Mouse (Mus musculus): Measurements from ENCODE around the gene Tbxa2r. TPM values are rescaled to one million over a fixed set of nuclear protein-coding genes. Genes with fewer than 3 reads are reported as not detected.

Tbxa2r gene
- total RNA-seq, 2 experiments from 2014 or later: not detected

DNA sequence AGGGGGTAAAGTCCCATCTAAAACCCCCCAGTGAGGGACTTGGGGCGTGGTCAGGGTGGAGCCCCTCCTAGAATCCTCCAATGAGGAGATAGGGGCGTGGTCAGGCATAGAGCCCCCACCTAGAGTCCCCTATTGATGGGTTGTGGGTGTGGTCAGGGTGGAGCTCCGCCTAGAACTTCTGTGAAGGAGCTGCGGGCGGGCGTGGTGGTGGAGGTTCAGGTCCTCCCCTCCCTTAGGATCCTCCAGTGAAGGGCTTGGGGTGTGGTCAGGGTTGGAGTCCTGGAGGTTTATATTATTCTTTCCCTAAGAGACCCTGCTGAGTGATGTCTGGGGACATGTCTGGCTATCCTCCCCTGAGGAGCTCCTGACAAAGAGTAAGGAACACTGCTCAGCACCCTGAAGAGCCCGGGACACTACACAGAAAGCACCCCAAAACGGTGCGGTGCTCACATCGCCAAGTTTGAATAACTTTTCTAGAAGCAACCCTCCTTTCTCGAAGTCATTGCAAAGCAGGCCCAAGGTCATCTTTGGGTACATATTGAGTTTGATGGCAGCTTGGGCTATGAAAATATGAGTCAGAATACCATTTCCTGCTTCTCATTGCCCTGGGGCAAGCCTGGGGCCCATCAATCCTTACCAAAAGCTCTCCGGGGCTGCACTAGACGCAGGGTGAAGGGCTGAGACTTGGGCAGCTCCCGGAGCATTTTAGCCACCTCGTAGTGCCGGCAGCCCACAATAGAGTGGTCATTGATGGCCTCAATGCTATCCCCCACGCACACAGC, 12.2 kb downstream of the Tbxa2r start:
- ATAC-seq (replicated peaks; ENCODE audit: poor library complexity, severe bottlenecking): no peak

DNA sequence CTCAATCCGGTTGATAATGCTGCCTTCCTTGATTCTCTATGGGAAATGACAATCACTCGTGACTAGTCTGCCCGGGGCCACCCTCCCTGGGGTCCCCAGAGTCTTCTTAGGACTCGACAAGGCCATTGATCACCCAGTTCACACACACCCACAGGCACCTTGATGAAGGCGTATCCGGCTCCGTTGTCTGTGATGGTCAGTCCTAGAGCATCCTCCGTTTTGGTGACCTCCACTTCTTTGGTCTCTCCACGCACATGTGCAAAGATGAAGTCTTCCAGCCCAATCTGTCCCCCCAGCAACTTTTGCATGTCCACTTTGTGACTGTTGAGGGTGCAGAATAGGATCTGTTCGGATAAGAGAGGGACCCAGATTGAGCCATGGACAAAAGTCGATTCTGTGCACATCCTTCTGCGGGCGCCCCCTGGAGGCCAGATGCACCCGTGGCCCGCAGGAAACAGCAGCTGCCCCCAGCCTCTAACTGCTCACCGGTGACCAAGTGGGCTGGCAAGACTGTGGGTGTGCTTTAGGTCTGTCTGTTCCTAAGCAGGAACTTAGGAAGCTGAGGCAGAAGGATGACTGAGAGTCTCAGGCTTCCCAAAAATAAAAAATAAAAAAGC, 12.9 kb downstream of the Tbxa2r start:
- peak; percentile 49; the same call in 1 of the 2 replicates for ATAC-seq (replicated peaks; ENCODE audit: poor library complexity, severe bottlenecking)

DNA sequence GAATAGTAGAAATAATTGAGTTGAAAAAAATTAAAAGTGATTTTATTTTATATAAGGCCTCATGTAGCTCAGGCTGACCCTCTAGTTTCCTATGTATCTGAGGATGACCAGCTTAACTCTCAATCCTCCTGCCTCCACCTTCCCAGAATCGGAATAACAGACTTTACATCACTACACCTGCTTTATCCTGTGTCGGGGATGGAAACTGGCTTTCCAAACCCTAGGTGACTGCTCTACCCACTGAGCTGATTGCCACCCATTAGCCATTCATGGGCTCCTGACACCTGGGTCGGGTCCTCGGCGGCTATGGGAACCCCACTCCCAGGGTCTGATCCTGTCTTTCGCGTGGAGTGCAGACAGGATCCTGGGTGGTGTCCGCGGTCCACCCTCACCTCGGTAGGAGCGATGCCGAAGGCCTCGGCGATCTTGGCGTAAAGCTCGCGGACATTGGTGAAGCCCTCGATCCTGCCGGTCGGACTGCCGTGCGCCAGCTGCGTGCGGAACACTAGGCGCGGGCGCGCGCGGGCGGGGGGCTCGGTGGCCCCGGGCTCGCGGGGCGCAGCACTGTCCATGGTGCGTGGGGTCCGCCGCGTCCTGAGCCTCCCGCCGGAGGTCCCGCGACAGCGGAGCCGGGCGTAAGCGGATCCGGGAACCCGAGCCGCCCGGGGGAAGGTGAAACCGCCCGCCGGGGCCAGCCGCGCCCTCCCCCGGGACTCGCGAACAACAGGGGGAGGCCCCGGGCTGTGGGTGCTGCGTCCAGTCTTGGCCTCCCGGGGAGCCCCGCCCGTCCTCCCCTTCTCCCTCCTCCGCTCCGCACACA, 14.4 kb downstream of the Tbxa2r start, which contains the start of gene Gipc3:
Gene Gipc3 (minus strand): TSS at position 581 of the 820 bp plus-strand sequence.
- ATAC-seq (replicated peaks; ENCODE audit: poor library complexity, severe bottlenecking): peak; percentile 13; the same call in 1 of the 2 replicates

DNA sequence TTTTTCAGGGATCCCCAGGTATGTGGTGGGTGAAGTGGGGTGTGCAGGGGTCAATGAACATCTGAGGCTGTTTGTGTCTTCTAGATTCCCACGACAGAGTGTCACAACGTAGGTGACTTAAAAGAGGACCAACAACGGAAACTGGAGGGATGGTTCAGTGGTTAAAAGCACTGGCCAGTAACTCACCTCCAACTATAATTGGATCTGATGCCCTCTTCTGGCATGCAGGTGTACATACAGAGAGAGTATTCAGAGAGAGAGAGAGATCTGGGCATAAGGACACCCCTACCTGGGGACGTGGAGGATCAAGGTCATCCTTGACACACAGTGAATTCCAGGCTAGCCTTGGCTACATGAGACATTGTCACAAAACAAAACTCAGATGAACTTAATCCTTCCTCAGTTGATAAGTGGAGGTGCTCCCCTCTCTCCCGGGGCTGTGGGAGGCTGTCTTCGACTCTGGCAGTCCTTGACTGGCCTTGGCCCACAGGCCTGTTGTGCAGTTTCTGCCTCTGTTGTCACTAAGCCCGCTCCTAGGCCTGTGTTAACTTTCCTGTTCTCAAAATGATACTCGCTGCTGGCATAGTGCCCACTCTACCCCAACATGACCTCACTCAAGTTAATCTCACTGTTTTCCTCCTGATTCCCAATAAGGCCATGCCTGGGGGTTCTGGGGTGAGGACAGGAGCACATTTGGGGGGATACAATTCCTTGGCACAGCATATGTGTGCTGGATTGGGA, 16.1 kb downstream of the Tbxa2r start:
- no peak for ATAC-seq (replicated peaks; ENCODE audit: poor library complexity, severe bottlenecking)

DNA sequence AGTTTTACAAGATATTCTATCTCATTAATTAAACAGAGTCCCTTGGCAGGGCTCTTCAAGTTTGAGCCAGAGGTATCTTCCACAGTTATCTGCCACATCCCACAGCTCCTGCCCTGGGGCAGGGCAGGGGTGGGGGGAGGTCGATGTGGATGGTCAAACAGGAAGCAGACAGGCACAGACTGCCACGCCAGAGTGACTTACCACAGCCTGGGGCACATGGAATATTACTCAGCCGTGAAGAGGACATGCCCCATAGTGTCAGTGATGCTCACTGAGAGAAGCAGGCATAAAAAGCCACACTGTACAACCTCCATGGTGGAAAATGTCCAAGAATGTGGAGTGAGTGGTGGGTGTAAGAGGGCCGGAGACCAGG, 16.6 kb downstream of the Tbxa2r start:
- ATAC-seq (replicated peaks; ENCODE audit: poor library complexity, severe bottlenecking): no peak

DNA sequence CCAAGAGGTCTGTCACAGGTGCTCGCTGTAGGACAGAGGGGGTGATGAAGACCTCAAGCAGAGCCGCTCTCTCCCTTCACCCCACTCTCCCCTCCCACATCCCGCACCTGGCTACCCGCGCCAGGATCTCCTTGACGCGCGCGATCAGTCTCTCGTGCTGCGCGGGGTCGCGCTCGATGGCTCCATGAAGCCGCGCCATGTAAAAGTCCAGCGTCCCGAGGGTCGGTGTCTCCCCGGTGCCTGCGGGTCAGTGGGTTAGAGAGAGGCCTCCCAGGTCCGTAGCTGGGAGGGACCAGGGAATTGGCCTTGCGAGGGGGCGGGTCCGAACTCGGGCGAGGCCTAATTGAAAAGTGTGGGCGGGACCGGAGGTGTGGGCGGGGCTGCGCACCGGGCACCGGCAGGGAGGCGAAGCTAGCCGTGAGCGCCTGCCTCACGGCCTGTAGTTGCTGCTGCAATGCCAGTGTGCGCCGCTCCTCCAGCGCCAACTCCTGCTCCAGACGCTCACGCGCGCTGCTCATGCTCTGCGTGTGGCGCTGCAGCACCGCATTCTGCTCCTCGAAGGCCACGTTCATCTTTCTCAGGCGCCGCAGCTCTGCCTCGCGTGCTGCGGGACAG, 18.0 kb downstream of the Tbxa2r start:
- ATAC-seq (replicated peaks; ENCODE audit: poor library complexity, severe bottlenecking): peak; percentile 53

DNA sequence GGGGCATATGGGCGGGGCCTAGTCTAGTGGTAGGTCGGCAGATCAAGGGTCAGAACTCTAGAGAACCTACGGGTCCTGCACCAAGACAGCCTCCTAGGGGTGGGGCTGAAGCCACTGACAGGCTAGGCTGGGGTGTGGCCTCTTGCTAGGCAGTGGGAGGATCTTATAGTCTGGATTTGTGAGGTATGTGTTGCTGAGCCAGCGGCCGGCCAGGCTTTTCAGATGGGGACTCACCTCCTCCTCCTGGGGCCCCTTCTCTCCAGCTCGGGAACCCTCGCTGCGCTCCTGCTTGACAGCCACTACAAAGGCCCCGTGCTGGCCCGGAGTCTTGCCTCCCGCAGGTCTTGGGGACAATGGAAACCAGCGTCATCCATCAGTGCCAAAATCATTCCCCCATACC, 20.6 kb downstream of the Tbxa2r start:
- ATAC-seq (replicated peaks; ENCODE audit: poor library complexity, severe bottlenecking): peak; percentile 22

DNA sequence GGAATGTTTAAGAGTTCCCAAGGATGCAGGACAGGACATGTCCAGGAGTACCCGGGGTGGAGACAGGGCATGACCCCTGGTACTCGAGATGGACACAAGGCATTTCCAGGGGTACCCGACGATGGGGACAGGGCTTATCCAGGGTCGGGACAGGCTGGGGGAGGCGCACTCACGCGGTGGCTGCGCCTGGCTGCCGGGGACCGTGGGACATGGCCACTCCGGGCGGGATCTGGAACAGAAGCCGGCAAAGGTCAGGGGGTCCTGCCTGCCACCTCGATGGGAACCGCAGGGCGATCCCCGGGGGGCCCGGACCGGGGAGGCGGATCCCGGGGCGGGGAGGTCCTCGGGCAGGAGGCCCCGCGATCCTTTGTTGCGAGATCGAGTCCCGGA, 21.4 kb downstream of the Tbxa2r start:
- no peak for ATAC-seq (replicated peaks; ENCODE audit: poor library complexity, severe bottlenecking)

DNA sequence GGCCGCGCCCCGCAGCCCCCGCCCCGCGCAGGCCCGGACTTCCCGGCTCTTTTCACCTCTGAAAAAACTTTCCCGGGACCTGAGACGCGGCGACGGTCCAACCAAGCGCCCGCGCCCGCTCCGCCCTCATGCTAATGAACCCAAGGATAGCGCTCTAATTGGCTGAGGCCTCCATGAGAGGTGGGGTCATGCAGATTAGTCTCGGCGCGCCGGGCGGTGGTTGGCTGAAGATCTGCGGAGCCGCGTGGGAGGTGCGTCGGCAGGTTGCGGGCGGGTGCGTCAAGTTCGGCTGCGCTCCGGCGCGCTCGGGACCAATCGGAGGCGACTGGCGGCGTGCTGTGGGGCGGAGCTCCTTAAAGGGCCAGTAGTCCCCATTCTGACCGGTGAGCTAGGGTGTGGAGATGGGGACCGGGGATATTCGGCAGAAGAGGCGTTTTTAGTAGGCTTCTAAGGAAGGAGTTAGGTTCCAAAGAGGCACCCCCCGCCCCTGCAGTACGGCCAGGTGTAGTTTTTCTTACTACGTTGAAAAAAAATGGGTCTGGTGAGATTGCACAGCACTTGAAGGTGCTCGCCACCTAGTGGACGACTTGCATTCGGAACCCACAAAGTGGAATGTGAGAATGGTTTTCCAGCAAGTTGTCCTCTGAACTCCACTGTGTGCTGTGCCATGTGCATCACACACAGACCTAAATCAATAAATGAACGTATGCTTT, 22.0 kb downstream of the Tbxa2r start, which contains the start of gene Hmg20b:
Gene Hmg20b (minus strand): TSS at position 130 of the 713 bp plus-strand sequence.
- ATAC-seq (replicated peaks; ENCODE audit: poor library complexity, severe bottlenecking): peak; percentile 83

DNA sequence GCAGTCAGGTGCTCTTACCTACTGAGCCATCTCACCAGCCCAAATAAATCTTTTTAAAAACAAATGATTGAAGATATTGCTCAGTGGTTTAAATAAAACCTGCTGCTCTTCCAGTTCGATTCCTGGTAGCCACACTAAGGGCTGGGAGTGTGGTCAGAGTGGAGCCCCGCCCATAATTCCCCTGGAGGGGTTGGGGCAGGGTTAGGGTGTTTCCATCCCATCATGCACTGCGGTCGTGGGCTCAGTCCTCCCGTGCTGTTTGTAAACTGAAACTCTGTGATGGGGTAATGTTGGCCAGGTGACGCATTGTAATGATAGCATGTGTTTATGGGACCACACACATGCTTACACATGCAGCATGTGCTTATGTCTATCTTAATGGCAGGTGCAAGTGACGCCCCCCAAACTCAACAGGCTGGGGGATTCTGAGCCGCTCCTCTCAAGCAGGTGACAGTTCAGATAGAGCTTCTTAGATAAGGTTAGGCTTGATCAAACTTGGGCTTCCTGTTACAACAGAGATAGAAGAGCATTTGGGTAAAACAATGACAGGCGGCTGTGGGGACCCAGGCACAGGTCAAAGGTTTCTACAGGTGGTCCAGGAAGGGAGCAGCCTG, 23.3 kb downstream of the Tbxa2r start:
- peak; percentile 25 for ATAC-seq (replicated peaks; ENCODE audit: poor library complexity, severe bottlenecking)

DNA sequence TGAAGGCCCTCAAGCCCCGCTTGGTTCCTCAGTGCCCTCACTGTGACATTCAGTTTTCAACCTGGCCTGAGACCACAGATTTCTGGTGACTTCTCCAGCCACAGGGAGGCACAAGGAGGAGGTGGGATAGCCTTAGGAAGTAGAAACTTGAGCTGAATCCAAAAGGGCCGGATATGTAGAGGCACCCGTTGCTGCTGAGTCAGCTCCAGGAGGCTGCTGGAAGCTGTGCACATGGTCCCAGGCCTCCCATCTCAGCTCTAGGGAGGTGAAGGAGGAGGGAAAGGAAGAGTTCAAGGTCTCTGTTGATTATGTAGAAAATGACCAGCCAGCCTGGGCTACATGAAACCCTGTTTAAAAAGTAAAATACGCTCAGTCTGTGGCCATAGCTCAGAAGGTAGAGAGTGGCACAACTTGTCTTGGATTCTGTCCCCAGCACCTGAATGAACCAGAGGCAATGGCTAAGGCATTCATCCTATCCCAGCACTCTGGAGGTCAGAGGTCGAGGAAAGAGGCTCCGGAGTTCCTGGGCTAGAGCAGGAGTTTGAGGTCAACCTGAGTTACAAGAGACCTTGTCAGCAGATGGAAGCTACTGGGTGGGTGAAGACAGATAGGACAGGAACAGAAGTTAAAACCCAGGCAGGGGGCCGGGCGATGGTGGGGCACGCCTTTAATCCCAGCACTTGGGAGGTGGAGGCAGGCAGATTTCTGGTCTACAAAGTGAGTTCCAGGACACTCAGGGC, 26.4 kb downstream of the Tbxa2r start:
- no peak for ATAC-seq (replicated peaks; ENCODE audit: poor library complexity, severe bottlenecking)

DNA sequence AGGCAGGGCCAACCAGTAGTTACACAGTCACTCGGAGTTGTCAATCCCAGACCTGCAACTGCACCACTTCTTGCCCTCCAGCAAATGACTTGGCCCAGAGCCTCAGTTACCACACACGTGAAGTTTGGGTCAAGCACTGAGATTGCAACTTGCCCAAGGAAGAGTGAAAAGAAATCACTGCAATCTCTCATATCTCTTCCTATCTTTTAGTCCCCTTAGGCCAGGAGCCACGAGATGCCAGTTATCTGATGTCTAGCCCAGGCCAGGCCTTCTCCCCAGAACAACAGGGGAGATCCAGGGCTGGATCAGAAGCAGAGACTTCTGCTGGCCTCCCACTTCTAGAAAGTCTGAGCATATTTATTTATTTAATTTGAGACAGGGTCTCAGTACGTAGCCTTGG, 27.0 kb downstream of the Tbxa2r start:
- no peak for ATAC-seq (replicated peaks; ENCODE audit: poor library complexity, severe bottlenecking)

DNA sequence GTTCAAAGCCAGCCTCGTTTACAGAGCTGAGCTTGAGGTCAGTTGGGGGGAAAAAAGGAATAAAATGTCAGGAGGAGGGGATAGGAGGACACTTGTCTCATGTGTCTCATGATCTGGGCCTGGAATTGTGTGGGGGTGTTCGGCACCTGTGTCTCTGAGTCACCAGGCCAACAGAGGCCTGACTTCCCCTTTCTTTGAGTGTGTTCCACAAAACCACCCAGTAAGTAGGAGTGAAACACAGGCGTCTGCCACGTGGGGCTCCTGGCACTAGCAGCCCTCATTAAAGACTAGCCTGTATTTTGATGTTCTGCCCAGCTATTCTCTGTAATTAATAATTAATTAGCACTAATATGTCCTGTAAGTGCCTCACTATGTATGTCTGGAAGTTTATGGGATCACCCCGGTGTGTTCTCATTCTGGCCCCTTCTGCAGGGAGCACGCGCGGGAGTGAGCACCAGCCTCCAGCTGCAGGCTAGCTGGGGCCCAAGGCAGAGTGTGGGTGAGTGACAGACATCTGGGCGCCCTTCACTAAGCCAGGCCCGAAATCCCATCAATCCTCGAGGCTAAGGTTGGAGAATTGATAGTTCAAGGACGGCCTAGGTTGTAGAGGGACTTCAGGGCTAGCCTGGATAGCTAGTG, 27.9 kb downstream of the Tbxa2r start:
- ATAC-seq (replicated peaks; ENCODE audit: poor library complexity, severe bottlenecking): peak; percentile 52

DNA sequence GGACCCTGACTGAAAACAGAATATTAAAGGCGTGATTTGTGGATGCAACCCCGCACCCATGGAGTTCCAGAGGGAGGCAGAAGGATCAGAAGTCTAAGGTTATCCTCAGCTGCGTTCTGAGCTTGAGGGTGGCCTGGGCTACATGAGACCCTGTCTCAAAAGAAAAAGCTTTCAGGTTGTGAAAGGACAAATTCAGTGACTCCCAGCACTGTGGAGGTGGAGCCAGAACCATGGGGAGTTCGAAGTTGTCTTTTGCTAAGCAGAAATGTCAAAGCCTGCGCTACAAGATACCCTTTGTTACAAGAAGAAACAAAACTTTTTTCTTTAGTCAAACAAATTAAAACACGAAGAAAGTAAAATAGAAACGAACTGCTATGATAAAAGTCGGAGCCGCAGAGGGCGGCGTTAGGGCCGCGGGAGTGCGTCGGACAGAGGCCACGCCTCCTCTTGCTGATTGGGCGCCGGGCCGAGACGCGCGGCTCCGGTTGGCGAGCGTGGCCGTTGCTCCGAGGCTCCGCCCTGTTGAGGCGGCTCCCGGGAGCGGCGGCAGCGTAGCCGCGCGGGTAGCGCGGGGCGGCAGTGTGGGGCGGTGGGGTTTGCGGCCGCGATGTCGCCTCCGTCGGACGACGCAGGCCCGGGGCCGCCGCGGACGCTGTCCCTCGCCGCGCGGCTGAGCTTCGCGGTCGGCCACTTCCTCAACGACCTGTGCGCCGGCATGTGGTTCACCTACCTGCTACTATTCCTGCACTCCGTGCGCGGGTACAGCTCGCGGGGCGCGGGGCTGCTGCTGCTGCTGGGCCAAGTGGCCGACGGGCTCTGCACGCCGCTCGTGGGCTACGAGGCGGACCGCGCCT, 28.7 kb downstream of the Tbxa2r start, which contains the start of gene Mfsd12:
Gene Mfsd12 (plus strand): TSS at position 501 of the 854 bp plus-strand sequence.
- peak; percentile 61 for ATAC-seq (replicated peaks; ENCODE audit: poor library complexity, severe bottlenecking)

DNA sequence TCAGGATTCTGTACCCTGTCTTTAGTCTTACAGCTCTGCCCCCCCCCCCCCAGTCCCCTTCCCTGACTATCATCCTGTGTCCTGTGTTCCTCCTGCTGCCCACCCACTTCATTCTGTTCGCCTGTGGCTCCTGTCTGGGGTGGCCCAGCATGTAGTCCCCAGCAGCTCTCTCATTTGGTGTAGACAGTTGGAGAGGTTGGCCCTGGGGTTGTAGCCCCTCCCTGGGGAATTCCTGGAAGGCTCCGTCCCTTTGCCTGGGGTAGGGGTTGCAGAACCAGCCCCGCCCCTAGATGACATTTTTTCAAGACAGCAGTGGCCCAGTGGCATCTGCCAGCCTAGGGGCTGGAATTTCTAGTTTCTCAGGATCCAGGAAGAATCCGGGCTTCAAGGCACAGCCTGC, 29.7 kb downstream of the Tbxa2r start:
- ATAC-seq (replicated peaks; ENCODE audit: poor library complexity, severe bottlenecking): no peak

DNA sequence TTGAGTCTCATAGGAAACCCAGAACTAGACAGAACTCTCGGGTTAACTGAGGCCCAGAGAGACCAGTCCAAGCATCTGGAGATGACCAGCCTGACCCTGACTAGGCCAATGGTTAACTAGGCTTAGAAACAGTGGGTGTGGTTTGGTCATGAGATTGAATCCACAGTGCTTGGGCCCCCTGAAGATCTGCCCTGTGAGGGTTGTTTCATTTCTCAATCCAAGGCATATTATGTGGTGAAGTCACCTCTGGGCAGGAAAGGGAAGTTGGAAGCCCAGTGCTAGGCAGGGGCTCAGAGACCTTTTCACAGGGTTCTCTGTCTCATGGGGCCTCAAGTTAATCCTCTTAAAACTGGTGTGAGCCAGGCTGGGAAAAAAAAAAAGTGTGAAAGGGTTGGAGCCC, 30.3 kb downstream of the Tbxa2r start:
- ATAC-seq (replicated peaks; ENCODE audit: poor library complexity, severe bottlenecking): peak; percentile 67

DNA sequence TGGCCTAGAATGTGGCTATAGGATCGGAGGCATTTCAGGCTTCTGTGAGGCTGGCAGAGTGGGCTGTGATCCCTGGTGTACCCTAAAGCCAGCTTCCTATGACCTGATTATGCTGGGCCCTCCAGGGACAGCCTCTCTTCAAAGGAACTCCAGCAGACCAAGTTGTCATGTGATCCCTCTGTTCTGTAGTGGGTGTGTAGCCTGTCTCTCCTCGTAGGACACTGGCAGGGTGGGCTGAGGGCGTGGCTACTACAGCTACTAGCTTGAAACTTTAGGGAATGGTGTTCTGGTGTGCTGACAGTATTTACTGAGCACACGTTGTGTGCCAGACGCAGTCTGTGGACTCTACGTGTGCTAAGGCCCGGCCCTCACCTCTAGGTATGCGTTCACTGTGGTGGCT, 32.2 kb downstream of the Tbxa2r start:
- no peak for ATAC-seq (replicated peaks; ENCODE audit: poor library complexity, severe bottlenecking)

Data from granulocyte monocyte progenitor cell, adult 5-6 weeks (primary cell).